Mouse (Mus musculus) lung, postnatal 0 days (tissue): ENCODE data around the gene Ssbp3.

Experiments used
- CTCF ChIP-seq: IDR thresholded peaks from 2 replicates; pipeline ENCODE4 v1.5.1; 2016; ENCODE audit warnings: antibody characterized with exemption, mild to moderate bottlenecking
- EP300 ChIP-seq: IDR thresholded peaks from 2 replicates; pipeline ENCODE4 v1.6.1; 2016; ENCODE audit warnings: antibody characterized with exemption, mild to moderate bottlenecking, control low read depth

DNA sequence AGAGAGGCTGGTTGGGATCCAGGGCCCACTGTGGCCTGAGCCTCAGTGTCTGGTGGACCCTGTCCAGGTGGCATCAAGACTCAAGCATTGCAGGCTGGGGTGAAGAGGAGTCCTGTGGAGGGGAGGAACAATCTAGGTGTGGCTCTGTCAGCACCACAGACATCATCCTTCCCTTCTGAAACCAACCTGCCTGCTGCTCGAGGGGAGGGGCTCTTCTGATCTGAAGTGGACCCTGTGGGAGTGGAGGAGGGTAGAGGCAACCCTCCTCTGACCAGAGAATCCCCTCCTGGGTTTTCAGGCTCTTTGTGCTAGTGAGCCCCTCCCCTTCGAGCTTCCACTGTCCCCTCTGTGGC lies 25.1 kb downstream of the Ssbp3 start:
- TF ChIP-seq CTCF (no peak), EP300 (no peak)
